Mouse (Mus musculus) layer of hippocampus, adult 8-10 months (tissue): ENCODE measurements at regions not wholly inside any gene's neighbourhood (a gene's known extent, or its start where the extent isn't known, plus 50 kb on each side); places are given as distances from the start of the nearest gene placed in this dataset.
"Not testable (repeated sequence)": the region's sequence is repeated elsewhere in the genome, so short reads cannot be mapped to it uniquely, and the experiment has no call there.

Source experiments
- DNase-seq, 2 experiments: peaks; one replicate each; pipeline ENCODE4 v3.0.0; 2022; ENCODE audit warnings: low spot score in 2 of 2

- DNase-seq: no peak
These were observed 526.0 kb upstream of the Agtr1b start for GRCm38 (mm10) chr3:20892916-20893430.

GRCm38 (mm10) chr3:20864241-20864640 lies 497.3 kb upstream of the Agtr1b start:
- no peak for DNase-seq

DNA sequence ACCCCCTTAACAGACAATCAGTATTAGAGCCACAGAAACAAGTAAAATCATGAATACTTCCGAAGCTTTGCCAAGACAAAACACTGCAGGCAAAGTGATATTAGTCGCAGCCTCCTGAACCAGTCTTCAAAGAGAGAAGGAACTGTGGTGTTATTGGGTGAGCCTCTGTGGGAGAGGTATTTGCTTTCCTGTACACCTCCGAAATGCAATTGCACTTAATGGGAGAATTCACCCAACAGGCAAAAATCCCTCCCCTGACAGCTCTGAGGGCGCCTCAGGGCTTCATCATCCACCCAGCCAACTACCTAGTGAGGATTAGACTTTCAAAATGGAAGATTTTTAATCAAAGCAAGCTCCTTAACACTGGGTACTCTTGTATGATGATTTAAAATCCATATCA lies 464.1 kb upstream of the Agtr1b start:
- no peak for DNase-seq

GRCm38 (mm10) chr3:20829391-20829790 lies 462.4 kb upstream of the Agtr1b start:
- DNase-seq: no peak

DNA sequence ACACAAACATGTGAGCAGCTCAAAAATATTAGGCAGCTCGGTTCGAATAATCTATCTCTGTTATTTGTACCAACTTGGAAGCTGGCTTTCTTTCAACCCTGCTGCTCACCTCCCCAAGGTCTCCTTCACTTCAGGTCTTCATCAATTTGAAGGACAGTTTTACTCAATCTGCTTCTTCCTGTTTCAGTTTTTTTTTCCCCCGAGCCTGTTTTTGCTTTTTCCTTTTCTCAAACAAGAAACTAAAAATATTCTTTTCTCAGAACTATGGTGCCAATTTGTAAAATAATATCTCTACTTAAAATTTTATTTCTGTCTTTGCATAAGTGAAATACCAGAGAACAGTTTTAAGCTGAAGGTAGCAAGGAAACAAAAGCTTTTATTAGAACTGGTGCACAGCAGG lies 461.8 kb upstream of the Agtr1b start:
- DNase-seq: no peak

- DNase-seq: no peak
These were observed 458.8 kb upstream of the Agtr1b start for GRCm38 (mm10) chr3:20825661-20826334.

DNA sequence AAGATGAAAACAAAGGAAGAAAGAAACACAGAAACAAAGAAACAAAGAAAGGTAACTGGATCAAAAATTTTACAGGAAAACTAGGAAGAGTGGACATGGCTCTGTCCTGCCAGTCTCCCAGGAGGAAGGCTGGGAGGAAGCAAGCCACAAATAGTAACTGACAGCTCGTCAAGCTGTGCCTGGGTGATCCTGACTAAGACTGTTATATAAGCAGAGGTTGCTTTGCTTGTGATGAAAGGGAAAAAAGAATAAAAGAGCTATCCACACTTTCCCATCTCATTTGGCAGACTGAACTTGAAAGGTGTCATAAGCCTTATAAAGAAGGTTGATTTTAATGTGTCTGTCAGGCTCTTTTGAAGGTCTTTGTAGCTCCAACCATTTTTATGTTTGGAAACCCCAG lies 455.2 kb upstream of the Agtr1b start:
- peak; percentile 25 to 40 for DNase-seq

GRCm38 (mm10) chr3:20821712-20822111 lies 454.7 kb upstream of the Agtr1b start:
- DNase-seq: no peak

GRCm38 (mm10) chr3:20820047-20820446 lies 453.1 kb upstream of the Agtr1b start:
- no peak for DNase-seq

- no peak for DNase-seq
These were observed 452.6 kb upstream of the Agtr1b start for GRCm38 (mm10) chr3:20819586-20819985.

GRCm38 (mm10) chr3:20816613-20817012 lies 449.6 kb upstream of the Agtr1b start:
- no peak for DNase-seq

- DNase-seq: no peak
These were observed 427.3 kb upstream of the Agtr1b start for GRCm38 (mm10) chr3:20794256-20794655.

DNA sequence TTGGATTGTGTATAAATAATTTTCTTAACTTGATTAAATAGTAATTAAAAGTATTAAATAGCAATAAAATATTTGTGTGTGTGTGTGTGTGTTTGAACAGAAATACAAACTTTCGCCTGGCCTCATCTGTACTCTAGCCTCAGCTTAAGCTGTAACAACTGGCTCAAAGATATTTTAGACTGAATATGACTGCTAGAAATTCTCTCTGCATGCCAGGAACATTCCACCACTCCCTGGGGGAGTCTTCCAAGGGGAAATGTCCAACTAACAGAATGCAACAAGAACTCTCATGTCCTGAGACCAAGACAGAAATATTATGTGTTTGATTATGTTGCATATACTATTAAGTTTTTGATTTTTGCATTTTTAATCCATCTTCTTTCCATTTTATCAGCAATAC lies 425.5 kb upstream of the Agtr1b start:
- no peak for DNase-seq

DNA sequence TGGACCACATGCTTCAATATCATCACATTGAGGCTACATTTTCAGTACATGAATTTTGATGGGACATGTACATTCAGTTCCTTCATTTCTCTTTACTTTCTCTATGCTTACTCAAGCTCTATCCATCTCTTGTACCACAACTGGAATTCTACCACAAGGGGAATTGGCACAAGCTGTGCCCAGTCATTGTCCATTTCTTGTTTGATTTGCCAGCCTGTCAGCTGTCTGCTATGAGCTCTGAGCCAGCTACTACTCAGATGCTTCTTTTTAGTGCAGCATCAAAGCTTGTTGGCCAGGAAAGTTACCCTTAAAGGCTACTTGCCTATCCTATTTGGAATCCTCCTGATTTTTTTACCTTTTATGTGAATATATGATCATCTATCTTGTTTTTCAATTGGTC lies 410.9 kb upstream of the Agtr1b start:
- DNase-seq: no peak

- no peak for DNase-seq
These were observed 410.0 kb upstream of the Agtr1b start for GRCm38 (mm10) chr3:20776964-20777304.

DNA sequence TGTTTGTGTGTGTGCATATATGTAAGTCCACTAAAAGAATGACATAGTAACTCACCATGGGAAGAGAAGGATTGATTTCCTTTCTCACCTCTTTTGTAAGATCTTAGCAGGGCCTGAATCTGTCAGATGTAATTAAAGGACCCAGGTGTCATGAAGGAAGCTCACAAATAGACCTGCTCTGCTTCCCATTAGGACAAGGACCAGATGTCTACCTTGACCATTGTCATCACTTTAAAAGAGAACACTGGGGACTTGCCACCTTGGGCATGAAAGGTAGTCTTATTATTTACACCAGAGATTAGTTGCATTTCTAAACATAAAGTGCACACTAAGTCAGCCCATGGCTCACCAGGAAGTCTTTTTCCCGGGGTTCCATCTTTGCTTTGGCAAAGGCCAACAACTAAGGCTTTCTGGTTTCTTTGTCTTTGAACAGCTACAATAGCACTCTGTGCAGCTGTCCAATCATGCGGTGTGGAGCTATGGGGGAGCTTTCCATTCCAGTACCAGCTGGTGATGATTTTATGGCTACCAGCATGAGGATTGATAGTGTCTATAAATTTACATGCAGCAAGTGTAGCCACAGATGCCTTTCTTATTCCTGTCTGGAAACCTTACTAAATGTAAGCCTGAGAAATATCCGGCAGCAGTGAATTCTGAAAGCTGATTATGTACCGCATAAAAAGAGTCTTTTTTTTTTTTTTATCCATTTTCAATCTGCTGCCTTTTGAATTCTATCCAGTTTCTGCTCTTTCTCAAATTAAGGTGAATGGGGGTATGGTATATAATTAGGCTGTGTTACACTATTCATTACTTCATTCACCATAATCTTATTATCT lies 409.4 kb upstream of the Agtr1b start:
- DNase-seq: peak; percentile 43 to 50

DNA sequence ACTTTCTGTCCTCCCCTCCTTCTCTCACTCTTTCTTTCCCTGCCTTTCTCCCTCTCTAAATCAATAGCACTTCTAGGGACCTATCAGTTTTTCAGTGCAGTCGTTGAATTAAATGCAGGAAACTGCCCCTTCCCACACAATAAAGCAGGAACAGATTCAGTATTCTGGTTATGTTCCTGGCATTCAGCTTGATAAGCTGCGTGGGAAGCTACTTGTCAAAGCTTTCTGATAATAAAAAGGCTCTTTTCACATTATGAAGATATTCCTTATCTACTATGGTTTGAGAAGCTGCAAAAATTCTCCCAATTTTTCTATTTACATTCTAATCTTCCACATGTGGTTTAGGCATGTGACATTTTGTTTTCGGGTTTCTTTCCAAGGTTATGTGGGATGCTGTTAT lies 367.3 kb upstream of the Agtr1b start:
- peak; percentile 4 to 28 for DNase-seq

DNA sequence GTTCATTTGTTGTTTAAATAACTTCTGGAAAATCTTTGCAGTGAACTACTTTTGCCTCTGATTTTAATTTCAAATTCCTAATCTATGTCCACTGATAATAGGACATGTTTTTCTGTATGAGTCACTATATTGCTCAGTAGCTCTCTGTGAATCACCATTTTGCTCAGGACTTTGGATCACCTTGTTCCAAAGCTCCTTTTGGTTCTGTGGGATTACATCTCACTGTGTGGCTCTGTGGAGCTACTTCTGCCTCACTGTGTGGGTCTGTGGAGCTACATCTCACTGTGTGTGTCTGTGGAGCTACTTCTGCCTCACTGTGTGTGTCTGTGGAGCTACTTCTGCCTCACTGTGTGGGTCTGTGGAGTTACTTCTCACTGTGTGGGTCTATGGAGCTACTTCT lies 365.0 kb upstream of the Agtr1b start:
- DNase-seq: no peak

DNA sequence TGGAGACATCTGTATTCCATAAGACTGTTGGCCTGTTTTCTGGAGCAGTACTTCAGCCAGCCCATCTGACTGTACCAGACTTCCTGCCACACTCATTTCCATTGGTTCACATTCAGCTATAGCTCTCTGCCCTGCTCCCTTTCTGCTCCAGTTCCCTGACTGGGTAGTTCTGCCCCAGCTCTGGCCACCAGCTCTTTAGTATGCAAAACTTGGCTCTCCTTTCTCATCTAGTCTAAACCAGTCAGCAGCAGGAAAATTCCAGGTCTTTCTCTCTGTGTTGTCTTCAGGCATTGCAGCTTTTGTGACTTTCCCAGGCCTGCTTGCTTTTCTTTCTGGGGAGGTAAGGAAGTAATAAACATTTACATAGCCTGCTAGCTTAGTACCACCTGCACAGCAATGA lies 363.5 kb upstream of the Agtr1b start:
- DNase-seq: no peak

DNA sequence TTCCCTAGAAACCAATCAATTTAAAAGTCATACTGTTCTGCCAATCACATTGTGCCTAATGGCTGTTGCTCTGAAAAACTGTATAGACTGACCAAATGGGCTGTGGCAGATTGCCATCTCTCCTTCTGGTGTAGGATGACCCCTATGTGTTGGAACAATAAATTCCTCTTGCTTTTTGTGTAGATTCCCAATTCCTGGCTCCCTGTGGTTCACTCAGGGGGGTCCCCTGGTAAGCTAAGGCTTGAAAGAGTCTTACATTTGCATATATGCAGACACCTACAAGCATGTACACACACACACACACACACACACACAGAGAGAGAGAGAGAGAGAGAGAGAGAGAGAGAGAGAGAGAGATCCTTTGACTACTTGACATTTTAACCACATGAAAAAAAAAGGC lies 362.8 kb upstream of the Agtr1b start:
- DNase-seq: not testable (repeated sequence)

GRCm38 (mm10) chr3:20714671-20715070 lies 347.7 kb upstream of the Agtr1b start:
- DNase-seq: no peak

DNA sequence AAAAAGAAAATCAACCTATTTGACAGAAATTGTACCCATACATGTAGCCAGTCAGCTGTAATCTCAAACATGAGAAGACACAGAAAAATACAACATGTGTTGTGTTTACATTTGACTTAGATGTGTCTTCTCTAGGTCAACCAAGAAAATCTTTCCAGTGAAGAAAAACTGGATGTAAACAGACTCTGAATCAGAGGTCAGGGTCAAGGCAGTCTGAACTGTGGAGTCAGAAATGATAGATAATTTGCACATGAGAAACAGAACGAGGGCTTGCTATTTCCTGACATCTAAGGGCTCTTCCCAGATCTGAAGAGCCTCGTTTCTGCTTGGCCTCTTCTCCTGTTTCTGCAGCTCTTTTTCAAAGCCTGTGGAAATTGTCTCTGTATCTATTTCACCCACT lies 342.7 kb upstream of the Agtr1b start:
- DNase-seq: no peak

DNA sequence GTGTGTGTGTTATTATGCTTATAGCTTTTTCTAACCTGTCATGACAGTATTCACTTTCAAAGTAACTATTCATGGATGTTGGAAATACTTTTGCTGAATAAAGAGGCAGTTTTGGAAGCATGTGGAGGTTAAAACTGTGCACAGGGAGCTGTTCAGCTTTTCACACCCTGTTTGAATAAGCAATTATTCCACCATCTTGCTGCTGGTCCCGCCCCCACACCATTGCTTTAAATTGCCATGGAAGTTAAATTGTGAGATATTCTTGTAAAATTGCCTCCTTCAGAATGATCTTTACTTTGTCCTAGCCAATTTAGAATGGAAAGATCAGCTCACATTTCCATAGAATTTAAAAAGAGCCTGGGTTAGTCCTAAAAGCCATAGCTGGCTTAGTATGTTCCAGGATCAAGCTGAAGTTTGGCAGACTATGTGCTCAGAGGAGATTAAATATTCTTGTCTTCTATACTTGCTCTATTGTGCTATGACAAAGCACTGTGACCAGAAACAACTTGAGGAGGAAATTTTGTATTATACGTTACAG lies 328.4 kb upstream of the Agtr1b start:
- peak; percentile 10 to 29 for DNase-seq
